Mouse (Mus musculus): ENCODE results near the gene Naa80. TPM values are rescaled to one million over a fixed set of nuclear protein-coding genes. Genes with fewer than 3 reads are reported as not detected.
A peak's percentile ranks its signal among the peaks of the same experiment; 100 is the strongest.

Naa80 gene
- polyA plus RNA-seq, 1 experiment = 21.1 TPM

DNA sequence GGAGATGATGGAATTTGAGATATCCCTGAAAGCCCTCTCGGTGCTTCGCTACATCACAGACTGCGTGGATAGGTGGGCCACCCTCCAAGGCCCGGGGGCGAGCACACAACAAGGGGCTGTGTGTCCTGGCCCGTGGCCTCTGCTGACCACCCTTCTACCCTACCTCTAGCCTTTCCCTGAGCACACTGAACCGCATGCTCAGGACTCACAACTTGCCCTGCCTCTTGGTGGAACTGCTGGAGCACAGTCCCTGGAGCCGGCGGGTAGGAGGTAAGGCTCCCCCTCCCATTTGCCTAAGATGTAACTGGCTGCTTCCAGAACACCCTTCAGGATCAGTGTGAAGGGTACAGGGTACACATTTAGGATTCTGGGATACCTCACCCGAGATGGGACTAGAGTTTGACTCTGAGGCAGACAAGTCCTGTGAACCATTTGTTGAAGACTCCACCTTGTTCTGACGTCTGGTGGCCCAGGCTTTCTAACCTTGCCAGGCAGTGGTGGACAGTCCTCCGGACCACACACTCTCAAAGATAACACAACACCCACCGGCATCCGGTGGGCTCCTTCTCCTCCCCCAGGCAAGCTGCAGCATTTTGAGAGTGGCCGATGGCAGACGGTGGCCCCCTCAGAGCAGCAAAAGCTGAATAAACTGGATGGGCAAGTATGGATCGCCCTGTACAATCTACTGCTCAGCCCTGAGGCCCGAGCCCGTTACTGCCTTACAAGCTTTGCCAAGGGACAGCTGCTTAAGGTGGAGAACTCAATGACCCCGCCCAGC is 29.2 kb upstream of the Naa80 start:
- TF ChIP-seq CTCF (IDR thresholded peaks at IDR 0.05; ENCODE audit: low read depth, low read length) (no peak), POLR2A (IDR thresholded peaks at IDR 0.05; ENCODE audit: borderline replicate concordance, low read depth, low read length) (no peak)
- no peak overlapping the region for H3K27ac ChIP-seq (ENCODE audit: insufficient read depth, low read depth, low read length)
- peaks cover 34% of the 10 kb centered on the region for H3K4me1 ChIP-seq (ENCODE audit: control insufficient read depth, insufficient read depth, low read length)
- no peak overlapping the region for H3K4me3 ChIP-seq (ENCODE audit: insufficient read depth, low read length)

DNA sequence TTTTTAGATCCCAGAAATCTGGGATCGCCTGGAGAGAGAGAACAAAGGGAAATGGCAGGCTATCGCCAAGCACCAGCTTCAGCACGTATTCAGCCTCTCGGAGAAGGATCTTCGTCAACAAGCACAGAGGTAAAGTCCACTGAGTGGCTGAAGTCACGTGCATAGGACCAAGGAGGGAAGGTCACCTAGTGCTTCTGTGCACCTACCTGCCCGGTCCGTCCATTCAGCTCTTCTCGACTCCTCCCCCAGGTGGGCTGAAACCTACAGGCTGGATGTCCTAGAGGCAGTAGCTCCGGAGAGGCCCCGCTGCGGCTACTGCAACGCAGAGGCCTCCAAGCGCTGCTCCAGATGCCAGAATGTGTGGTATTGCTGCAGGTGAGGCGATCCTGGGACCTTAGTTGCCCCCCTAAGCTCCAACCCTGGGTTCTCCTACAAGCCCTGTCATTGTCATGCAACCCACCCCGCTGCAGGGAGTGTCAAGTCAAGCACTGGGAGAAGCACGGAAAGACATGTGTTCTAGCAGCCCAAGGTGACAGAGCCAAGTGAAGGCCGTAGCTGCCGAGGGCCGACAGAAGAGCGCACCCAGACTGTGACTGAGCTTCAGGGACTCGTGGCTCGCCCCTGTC is 28.1 kb upstream of the Naa80 start:
- Histone ChIP-seq H3K27ac (ENCODE audit: insufficient read depth, low read depth, low read length) (no peak overlapping the region), H3K4me3 (ENCODE audit: insufficient read depth, low read length) (no peak overlapping the region), H3K4me1 (ENCODE audit: control insufficient read depth, insufficient read depth, low read length) (peaks cover 34% of the 10 kb centered on the region)
- TF ChIP-seq CTCF (IDR thresholded peaks at IDR 0.05; ENCODE audit: low read depth, low read length) (no peak), POLR2A (IDR thresholded peaks at IDR 0.05; ENCODE audit: borderline replicate concordance, low read depth, low read length) (no peak)

DNA sequence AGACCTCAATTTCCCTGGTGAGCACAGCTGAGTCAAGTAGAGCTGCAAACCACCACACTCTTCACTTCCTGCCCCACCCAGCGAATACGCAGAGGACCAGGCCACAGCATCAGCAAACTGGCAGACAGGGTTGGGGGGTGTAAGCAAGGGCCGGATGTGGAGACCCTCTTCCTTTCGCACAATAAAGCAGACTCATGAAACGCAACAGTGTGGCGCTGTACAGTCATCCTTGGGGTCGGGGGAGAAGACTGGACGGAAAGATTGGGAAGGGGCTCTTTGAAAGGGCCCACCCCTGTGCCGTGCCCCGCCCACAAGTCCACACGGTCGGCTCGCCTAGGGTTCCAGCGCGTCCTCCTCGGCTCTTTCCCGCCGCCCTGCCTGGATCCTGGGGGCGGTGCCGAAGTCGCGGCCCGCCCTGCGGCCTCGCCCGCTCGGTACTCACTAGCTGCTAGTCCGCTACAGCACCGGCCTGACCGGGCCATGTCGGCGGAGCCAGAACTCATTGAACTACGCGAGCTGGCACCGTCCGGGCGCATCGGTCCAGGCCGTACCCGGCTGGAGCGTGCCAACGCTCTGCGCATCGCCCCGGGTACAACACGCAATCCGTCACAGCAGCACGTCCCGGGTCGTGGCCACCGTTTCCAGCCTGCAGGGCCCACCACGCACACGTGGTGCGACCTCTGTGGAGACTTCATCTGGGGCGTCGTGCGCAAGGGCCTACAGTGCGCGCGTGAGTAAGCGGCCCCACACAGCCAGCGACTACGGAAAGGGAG is 27.4 kb upstream of the Naa80 start, which contains the start of gene Rassf1:
Gene Rassf1 (plus strand): TSS at position 439 of the 773 bp plus-strand sequence.
- no peak within 1 kb of the TSS for H3K27ac ChIP-seq (ENCODE audit: insufficient read depth, low read depth, low read length)
- peaks cover 34% of the 10 kb centered on the region for H3K4me1 ChIP-seq (ENCODE audit: control insufficient read depth, insufficient read depth, low read length)
- H3K4me3 ChIP-seq (ENCODE audit: insufficient read depth, low read length) = peak within 1 kb of the TSS; percentile 63
- no peak for TF ChIP-seq CTCF (IDR thresholded peaks at IDR 0.05; ENCODE audit: low read depth, low read length)
- no peak for TF ChIP-seq POLR2A (IDR thresholded peaks at IDR 0.05; ENCODE audit: borderline replicate concordance, low read depth, low read length)

DNA sequence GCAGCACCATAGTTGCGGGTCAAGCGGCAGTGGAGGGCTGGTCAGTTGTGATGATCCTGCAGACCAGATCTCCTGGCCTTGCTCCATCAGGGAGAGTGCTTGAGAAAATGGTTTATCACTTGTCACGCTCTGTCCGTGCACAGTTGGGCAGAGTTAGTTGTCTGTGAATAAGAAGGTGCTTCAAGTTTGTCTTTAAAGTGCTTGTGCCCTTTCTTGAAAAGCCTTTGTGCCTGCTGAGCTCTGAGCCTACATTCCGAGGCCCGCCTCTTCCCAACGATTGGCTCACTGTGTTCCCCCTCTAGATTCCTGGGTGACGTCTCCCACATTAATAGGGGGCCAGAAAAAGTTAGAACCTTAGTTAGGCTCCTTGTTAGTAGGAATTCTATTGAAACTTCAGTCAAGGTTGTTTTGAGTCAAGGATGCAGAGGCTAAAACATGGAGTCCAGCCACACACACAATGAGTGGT is 26.8 kb upstream of the Naa80 start:
- H3K4me3 ChIP-seq (ENCODE audit: insufficient read depth, low read length) = peak overlapping the region; percentile 63
- peaks cover 35% of the 10 kb centered on the region for H3K4me1 ChIP-seq (ENCODE audit: control insufficient read depth, insufficient read depth, low read length)
- TF ChIP-seq POLR2A (IDR thresholded peaks at IDR 0.05; ENCODE audit: borderline replicate concordance, low read depth, low read length) (no peak), CTCF (IDR thresholded peaks at IDR 0.05; ENCODE audit: low read depth, low read length) (no peak)
- H3K27ac ChIP-seq (ENCODE audit: insufficient read depth, low read depth, low read length) = no peak overlapping the region

DNA sequence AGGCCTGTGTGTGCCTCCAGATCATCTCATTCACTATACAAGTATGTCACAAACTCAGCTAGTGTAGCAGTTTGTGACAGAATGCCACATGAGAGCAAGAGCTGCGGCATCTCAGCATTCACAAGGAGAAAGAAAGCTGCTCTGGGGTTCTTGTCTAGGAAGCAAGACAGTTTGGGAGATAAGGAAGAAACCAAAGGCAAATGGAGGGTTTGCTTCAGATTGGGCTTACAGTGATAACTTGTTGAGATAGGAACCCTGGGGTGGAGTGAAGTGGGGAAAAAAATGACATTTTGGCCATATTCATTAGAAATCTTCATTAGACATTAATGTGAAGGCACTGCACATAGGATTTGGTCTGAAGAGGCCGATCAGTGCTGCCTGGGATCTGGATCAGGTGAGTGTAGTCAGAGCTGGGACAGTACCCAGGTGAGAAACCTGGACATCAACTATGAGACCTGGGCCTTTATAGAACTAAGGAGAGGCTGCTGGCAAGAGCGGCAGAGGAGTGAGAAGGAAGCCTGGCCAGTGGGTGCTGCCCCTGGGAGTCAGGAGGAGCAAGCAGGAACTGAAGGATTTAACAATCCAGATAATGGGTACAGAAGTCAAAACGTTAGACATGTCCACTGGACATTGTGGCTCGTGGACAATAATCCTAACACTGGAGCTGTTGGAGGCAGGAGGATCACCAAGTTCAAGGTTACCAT is 25.8 kb upstream of the Naa80 start:
- TF ChIP-seq POLR2A (IDR thresholded peaks at IDR 0.05; ENCODE audit: borderline replicate concordance, low read depth, low read length) (no peak), CTCF (IDR thresholded peaks at IDR 0.05; ENCODE audit: low read depth, low read length) (no peak)
- H3K4me1 ChIP-seq (ENCODE audit: control insufficient read depth, insufficient read depth, low read length) = peaks cover 35% of the 10 kb centered on the region
- no peak overlapping the region for H3K4me3 ChIP-seq (ENCODE audit: insufficient read depth, low read length)
- H3K27ac ChIP-seq (ENCODE audit: insufficient read depth, low read depth, low read length) = no peak overlapping the region

DNA sequence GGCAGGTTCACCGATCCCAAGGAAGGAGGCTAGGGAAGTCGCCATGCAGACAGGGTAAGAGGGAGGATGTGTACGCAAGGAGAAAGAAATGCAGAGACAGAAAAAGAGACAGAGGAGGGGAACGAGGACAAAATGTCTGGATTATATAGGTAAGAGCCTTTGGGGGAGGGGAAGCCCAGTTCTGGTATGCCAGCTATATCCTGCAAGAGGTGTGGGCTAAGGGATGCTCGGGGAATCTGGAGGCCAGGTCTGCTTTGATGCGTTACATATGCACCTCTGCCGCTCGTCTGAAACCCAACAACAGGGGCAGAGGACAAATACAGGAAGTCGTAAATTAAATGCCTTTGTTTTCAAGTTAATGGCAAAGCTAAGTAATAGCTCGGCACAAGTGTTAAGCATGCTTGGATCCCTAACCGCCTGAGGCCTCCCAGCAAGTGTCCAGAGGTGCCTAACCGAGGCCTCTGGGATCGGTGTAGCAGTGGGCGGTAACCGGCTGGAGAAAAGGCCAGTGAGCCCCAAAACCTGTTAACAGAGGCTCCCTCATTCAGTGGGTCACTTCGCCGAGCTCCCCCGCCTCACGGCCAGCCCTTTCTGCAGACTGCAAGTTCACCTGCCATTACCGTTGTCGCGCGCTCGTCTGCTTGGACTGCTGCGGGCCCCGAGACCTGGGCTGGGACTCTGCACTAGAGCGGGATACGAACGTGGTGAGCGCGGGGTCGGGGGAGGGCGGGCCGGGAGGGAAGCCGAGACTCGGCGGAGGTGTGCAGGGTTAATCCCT is 25.0 kb upstream of the Naa80 start:
- H3K27ac ChIP-seq (ENCODE audit: insufficient read depth, low read depth, low read length) = peak overlapping the region; percentile 33
- TF ChIP-seq POLR2A (IDR thresholded peaks at IDR 0.05; ENCODE audit: borderline replicate concordance, low read depth, low read length) = no peak
- TF ChIP-seq CTCF (IDR thresholded peaks at IDR 0.05; ENCODE audit: low read depth, low read length) = no peak
- peaks cover 28% of the 10 kb centered on the region for H3K4me1 ChIP-seq (ENCODE audit: control insufficient read depth, insufficient read depth, low read length)
- peak overlapping the region; percentile 76 for H3K4me3 ChIP-seq (ENCODE audit: insufficient read depth, low read length)

DNA sequence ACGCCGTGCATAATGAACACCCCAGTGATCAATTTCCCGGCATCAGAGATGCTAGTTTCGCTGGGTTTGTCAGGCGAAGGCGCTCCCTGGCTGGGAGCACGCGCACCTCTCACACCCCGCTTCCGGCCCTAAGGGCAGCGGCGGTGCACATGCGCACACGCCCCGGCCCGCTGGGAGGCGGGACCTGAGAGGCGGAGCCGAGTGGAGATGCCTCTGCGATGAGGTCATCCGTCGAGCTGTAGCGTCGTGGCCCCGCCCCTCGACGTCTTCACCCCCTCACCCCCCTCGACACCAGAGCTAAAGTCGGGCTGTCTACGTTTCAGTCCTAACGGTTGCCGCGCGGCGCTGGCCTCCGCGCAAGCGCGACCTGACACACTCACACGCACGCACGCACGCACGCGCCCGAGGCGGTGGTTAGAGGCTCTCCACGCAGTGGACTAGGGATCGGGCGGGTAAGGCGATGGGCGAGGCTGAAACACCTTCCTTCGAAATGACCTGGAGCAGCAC is 24.3 kb upstream of the Naa80 start:
- Histone ChIP-seq H3K4me1 (ENCODE audit: control insufficient read depth, insufficient read depth, low read length) (peaks cover 28% of the 10 kb centered on the region), H3K27ac (ENCODE audit: insufficient read depth, low read depth, low read length) (peak overlapping the region; percentile 95), H3K4me3 (ENCODE audit: insufficient read depth, low read length) (peak overlapping the region; percentile 83)
- TF ChIP-seq POLR2A (IDR thresholded peaks at IDR 0.05; ENCODE audit: borderline replicate concordance, low read depth, low read length) (peak; percentile 45; the same call in 1 of the 2 replicates), CTCF (IDR thresholded peaks at IDR 0.05; ENCODE audit: low read depth, low read length) (no peak)

DNA sequence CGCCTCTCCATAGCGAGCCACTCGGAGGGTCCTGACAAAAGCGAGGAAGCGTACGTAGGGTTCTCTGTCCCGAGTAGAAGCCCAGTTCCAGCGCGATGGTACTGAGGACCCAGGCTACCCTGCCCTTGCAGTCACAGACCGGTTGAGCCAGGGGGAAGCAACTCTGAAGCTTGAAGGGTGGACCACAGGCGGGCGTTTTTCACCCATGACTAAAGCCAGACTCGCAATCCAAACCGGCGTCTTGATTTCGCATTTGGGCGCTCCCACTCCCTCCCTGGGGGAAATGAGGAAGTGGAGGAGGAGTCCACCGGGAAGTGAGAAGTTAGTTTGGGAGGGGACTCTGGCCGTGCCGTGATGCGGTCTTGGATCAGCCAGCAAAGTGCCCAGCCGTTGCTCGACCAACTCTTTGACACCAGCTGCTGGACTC is 23.6 kb upstream of the Naa80 start:
- H3K4me1 ChIP-seq (ENCODE audit: control insufficient read depth, insufficient read depth, low read length) = peaks cover 28% of the 10 kb centered on the region
- H3K4me3 ChIP-seq (ENCODE audit: insufficient read depth, low read length) = peak overlapping the region; percentile 83
- TF ChIP-seq POLR2A (IDR thresholded peaks at IDR 0.05; ENCODE audit: borderline replicate concordance, low read depth, low read length) = no peak
- TF ChIP-seq CTCF (IDR thresholded peaks at IDR 0.05; ENCODE audit: low read depth, low read length) = no peak
- peak overlapping the region; percentile 95 for H3K27ac ChIP-seq (ENCODE audit: insufficient read depth, low read depth, low read length)

All from bone marrow macrophage, adult 2 months (primary cell).